Mouse (Mus musculus): ENCODE measurements around the gene Srpk2. TPM values are rescaled to one million over a fixed set of nuclear protein-coding genes. Genes with fewer than 3 reads are reported as not detected.
A peak's percentile ranks its signal among the peaks of the same experiment; 100 is the strongest.

The Srpk2 gene
- polyA plus RNA-seq, 1 experiment from 2014 or later: 96.6 TPM

DNA sequence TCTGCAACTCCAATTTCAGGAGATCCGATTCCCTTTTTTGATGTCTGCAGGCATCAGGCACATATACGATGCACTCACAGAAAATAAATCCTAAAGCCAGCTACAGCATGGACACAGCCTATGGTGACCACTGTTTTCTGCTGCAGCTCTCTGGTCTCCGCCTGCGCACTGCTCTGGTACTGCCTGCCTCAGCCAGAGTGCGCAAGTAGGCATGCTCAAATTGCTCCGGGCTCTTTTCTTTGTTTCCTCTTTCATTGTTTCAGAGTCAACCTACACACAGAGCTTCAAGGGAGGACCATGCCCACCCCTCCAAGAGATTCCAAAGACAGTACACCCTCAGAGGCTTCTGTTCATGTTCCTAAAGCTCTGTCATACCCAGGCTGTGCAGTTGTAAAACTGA lies 175.8 kb downstream of the Srpk2 start:
- 0 out of 2 replicates have a peak overlapping the region, but pooled peaks have one; percentile 3 for H3K27ac ChIP-seq

DNA sequence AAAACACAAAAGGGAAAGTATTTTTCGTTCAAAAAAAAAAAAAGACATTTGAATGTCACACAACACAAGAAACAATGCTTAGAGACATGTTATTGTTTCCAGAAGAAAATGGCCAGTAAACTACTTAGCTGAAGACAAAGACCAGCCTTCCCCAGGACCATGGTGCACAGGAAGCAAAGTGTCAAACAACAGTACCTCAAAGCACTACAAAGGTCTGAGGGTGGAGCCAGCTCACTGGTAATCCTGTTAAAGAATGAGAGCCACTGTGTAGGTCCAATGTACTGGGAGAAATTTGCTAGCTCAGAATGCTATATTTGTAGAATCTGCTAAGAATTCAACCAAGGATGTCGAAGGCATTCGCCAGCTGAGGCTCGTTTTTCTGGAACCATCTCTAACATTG lies 177.2 kb downstream of the Srpk2 start:
- H3K9ac ChIP-seq (replicated peaks): no peak overlapping the region
- WGBS: 70% methylated on average over 4 of the region's 4 CpGs
- H3K27me3 ChIP-seq: no peaks in the 10 kb centered on the region
- peaks cover 42% of the 10 kb centered on the region for H3K36me3 ChIP-seq
- no peak for ATAC-seq
- H3K4me3 ChIP-seq (replicated peaks): no peak overlapping the region
- no peaks in the 10 kb centered on the region; the same call in 1 of the 2 replicates for H3K9me3 ChIP-seq
- 0 out of 2 replicates have a peak overlapping the region, but pooled peaks have one; percentile 44 for H3K27ac ChIP-seq
- no peak overlapping the region for H3K4me2 ChIP-seq (replicated peaks)
- H3K4me1 ChIP-seq (replicated peaks): no peaks in the 10 kb centered on the region

More for the DNA sequence above, 175.8 kb downstream of the Srpk2 start:
- H3K27me3 ChIP-seq: no peaks in the 10 kb centered on the region
- 80% methylated on average over 6 of the region's 6 CpGs for whole genome bisulfite sequencing
- peaks cover 47% of the 10 kb centered on the region for H3K36me3 ChIP-seq
- H3K9me3 ChIP-seq: no peaks in the 10 kb centered on the region; the same call in 1 of the 2 replicates
- no peak overlapping the region for H3K9ac ChIP-seq (replicated peaks)
- no peak overlapping the region for H3K4me2 ChIP-seq (replicated peaks)
- ATAC-seq: peak; percentile 75; the same call in 1 of the 2 replicates
- H3K4me3 ChIP-seq (replicated peaks): no peak overlapping the region
- H3K4me1 ChIP-seq (replicated peaks): no peaks in the 10 kb centered on the region

- no peak for ATAC-seq
- Histone ChIP-seq H3K4me3 (replicated peaks) (no peak overlapping the region), H3K27ac (no peak overlapping the region), H3K4me1 (replicated peaks) (no peaks in the 10 kb centered on the region), H3K9ac (replicated peaks) (no peak overlapping the region), H3K4me2 (replicated peaks) (no peak overlapping the region), H3K27me3 (no peaks in the 10 kb centered on the region), H3K36me3 (peaks cover 53% of the 10 kb centered on the region), H3K9me3 (no peaks in the 10 kb centered on the region; the same call in 1 of the 2 replicates)
- 95% methylated on average over 3 of the region's 3 CpGs for WGBS
Measured at GRCm38 (mm10) chr5:23505578-23505977, 178.8 kb downstream of the Srpk2 start.

DNA sequence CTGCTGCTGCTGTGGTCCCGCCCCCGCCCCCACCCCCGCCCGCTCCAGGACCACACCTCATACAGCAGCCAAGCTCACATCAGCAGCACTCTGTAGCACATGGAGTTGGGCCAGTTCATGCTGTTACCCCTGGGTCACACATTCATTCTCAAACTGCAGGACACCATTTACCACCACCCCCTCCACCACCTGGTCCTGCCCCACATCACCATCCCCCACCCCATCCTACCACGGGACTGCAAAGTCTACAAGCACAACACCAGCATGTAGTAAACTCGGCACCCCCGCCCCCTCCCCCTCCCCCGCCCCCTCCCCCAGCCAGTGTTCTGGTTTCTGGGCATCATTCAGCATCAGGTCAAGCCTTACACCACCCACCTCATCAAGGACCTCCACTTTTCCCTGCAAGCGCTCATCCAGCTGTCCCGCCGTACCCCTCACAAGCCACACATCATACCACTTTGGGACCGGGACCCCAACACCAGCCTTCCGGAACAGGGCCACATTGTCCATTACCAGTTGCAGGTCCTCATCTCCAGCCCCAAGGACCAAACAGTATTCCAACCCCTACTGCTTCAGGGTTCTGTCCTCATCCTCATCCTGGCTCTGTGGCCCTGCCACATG lies 182.0 kb downstream of the Srpk2 start:
- H3K9ac ChIP-seq (replicated peaks): no peak overlapping the region
- no peaks in the 10 kb centered on the region for H3K4me1 ChIP-seq (replicated peaks)
- H3K27me3 ChIP-seq: no peaks in the 10 kb centered on the region
- H3K4me2 ChIP-seq (replicated peaks): no peak overlapping the region
- 84% methylated on average over 13 of the region's 13 CpGs for WGBS
- no peak overlapping the region for H3K27ac ChIP-seq
- H3K36me3 ChIP-seq: peaks cover 65% of the 10 kb centered on the region
- peak; percentile 57 for ATAC-seq
- H3K4me3 ChIP-seq (replicated peaks): no peak overlapping the region
- no peaks in the 10 kb centered on the region for H3K9me3 ChIP-seq

DNA sequence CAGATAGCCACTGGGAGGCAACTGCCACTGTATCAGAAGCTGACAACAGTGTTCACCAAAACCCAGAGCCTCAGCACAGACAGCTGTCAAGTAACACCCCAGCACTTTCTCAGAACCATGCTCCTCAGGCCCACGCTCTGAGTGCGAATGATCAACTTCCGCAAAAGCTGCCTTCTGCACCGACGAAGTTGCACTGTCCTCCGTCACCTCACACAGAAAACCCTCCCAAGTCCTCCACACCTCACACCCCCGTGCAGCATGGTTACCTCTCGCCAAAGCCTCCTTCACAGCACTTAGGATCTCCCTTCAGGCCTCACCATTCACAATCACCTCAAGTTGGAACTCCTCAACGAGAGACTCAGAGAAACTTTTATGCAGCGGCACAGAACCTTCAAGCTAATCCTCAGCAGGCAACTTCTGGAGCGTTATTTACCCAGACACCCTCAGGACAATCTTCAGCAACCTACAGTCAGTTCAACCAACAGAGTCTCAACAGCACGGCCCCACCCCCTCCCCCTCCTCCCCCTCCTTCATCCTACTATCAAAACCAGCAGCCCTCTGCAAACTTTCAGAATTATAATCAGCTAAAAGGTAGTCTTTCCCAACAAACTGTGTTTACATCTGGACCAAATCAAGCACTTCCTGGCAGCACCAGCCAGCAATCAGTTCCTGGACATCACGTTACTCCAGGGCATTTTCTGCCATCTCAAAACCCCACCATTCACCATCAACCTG lies 182.7 kb downstream of the Srpk2 start:
- Histone ChIP-seq H3K27ac (no peak overlapping the region), H3K36me3 (peaks cover 69% of the 10 kb centered on the region), H3K9ac (replicated peaks) (no peak overlapping the region), H3K9me3 (no peaks in the 10 kb centered on the region), H3K27me3 (no peaks in the 10 kb centered on the region), H3K4me3 (replicated peaks) (no peak overlapping the region), H3K4me2 (replicated peaks) (no peak overlapping the region), H3K4me1 (replicated peaks) (no peaks in the 10 kb centered on the region)
- peak; percentile 2; the same call in 1 of the 2 replicates for ATAC-seq
- WGBS: 84% methylated on average over 13 of the region's 13 CpGs

DNA sequence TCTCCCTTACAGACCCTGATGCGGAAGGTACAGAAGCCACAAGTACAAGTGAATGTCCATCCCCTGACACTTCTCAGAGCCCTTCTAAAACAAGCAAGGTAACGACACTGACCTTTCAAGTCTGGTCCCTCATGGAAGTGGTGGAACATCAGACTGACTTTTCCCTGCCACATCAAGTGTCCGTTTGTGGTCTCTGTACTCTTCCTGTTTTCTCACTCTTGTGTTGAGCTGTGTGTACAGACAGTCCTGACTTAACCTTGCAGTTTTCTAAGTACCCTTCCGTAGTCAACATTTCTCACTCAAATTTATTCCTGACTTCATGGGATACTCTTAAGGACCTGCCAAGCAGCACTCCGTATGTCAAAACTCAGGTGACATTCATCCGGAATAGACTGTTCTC lies 183.7 kb downstream of the Srpk2 start:
- H3K27me3 ChIP-seq: no peaks in the 10 kb centered on the region
- peaks cover 75% of the 10 kb centered on the region for H3K36me3 ChIP-seq
- no peaks in the 10 kb centered on the region for H3K4me1 ChIP-seq (replicated peaks)
- H3K9me3 ChIP-seq: no peaks in the 10 kb centered on the region
- no peak overlapping the region for H3K4me3 ChIP-seq (replicated peaks)
- no peak for ATAC-seq
- 92% methylated on average over 6 of the region's 6 CpGs for WGBS
- no peak overlapping the region for H3K4me2 ChIP-seq (replicated peaks)
- H3K27ac ChIP-seq: no peak overlapping the region
- no peak overlapping the region for H3K9ac ChIP-seq (replicated peaks)

DNA sequence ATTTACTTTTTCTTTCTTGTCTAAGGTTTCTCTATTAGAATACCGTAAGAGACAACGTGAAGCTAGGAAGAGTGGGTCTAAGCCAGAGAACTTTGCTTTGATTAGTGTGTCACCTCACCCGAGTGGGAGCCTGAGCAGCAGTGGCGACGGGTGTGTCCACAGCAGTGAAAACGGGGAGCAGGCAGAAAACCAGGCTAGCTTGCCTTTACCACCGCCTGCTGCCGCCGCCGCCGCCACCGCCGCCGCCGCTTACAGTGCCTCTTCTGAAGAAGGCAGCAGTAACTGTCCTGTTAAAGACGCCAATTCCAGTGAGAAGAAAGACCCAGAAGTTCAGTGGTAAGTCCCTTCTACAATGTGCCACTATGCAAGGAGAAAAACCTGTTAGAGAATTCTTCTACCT lies 185.2 kb downstream of the Srpk2 start:
- no peak for ATAC-seq

DNA sequence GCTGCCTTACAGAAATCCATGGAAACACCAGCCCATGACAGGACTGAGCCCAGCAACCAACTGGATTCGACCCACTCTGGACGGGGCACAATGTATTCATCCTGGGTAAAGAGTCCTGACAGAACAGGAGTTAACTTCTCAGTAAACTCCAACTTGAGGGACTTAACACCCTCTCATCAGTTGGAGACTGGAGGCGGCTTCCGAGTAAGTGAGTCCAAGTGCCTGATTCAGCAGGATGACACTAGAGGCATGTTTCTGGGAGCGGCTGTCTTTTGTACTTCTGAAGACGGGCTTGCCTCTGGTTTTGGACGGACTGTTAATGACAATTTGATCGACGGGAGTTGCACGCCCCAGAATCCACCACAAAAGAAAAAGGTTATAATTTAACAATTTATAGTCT lies 186.5 kb downstream of the Srpk2 start:
- no peaks in the 10 kb centered on the region for H3K9me3 ChIP-seq
- peaks cover 81% of the 10 kb centered on the region for H3K36me3 ChIP-seq
- no peak overlapping the region for H3K4me3 ChIP-seq (replicated peaks)
- H3K9ac ChIP-seq (replicated peaks): no peak overlapping the region
- no peak for ATAC-seq
- H3K27ac ChIP-seq: no peak overlapping the region
- 88% methylated on average over 10 of the region's 10 CpGs for WGBS
- no peak overlapping the region for H3K4me2 ChIP-seq (replicated peaks)
- no peaks in the 10 kb centered on the region for H3K27me3 ChIP-seq
- no peaks in the 10 kb centered on the region for H3K4me1 ChIP-seq (replicated peaks)

More for the DNA sequence above, 185.2 kb downstream of the Srpk2 start:
- Histone ChIP-seq H3K4me1 (replicated peaks) (no peaks in the 10 kb centered on the region), H3K4me3 (replicated peaks) (no peak overlapping the region), H3K4me2 (replicated peaks) (no peak overlapping the region), H3K9ac (replicated peaks) (no peak overlapping the region), H3K9me3 (no peaks in the 10 kb centered on the region), H3K27me3 (no peaks in the 10 kb centered on the region), H3K27ac (no peak overlapping the region), H3K36me3 (peaks cover 76% of the 10 kb centered on the region)
- 93% methylated on average over 16 of the region's 16 CpGs for WGBS

DNA sequence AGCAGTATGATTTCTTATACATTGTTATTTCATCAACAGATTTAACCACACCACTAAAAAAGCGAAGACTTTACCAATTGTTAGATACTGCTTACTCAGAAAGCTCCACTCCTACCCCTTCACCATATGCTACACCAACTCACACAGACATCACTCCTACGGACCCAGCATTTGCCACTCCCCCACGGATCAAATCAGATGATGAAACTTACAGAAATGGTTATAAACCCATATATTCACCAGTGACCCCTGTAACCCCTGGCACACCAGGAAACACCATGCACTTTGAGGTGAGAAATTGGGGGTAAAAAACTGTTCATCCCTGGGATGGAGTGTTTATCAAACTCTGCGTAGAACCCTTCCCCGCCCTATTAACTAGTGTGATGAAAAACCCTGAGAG lies 187.5 kb downstream of the Srpk2 start:
- 96% methylated on average over 5 of the region's 5 CpGs for WGBS
- peaks cover 80% of the 10 kb centered on the region for H3K36me3 ChIP-seq
- no peak overlapping the region for H3K27ac ChIP-seq
- no peak for ATAC-seq
- no peak overlapping the region for H3K4me3 ChIP-seq (replicated peaks)
- H3K9me3 ChIP-seq: no peaks in the 10 kb centered on the region
- H3K4me2 ChIP-seq (replicated peaks): no peak overlapping the region
- H3K9ac ChIP-seq (replicated peaks): no peak overlapping the region
- H3K27me3 ChIP-seq: no peaks in the 10 kb centered on the region
- H3K4me1 ChIP-seq (replicated peaks): no peaks in the 10 kb centered on the region

- H3K27ac ChIP-seq: no peak overlapping the region
- WGBS: 90% methylated on average over 3 of the region's 3 CpGs
- no peak overlapping the region for H3K4me2 ChIP-seq (replicated peaks)
- no peaks in the 10 kb centered on the region for H3K4me1 ChIP-seq (replicated peaks)
- H3K9me3 ChIP-seq: no peaks in the 10 kb centered on the region
- H3K4me3 ChIP-seq (replicated peaks): no peak overlapping the region
- no peak overlapping the region for H3K9ac ChIP-seq (replicated peaks)
- H3K27me3 ChIP-seq: no peaks in the 10 kb centered on the region
- no peak for ATAC-seq
- H3K36me3 ChIP-seq: peaks cover 77% of the 10 kb centered on the region
Measured at GRCm38 (mm10) chr5:23496396-23496795, 188.0 kb downstream of the Srpk2 start.

DNA sequence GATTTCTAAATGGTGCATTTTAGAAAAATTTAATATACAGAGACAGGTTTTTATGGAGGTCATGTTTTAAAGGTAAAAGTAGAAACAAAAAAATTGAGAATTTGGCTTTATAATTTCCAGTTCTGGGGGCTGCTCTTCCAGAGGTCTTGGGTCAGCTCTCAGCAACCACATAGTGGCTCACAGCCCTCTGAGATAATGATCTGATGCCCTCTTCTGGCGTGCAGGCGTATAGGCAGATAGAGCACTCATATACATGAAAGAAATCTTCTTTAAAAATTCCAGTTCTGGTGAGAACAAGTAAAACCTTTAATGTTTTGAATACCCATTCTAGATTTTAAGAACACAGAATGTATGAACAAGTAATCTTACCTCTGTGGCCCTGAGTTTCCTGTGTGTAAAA lies 193.6 kb downstream of the Srpk2 start:
- Histone ChIP-seq H3K4me2 (replicated peaks) (no peak overlapping the region), H3K9ac (replicated peaks) (no peak overlapping the region), H3K4me1 (replicated peaks) (no peaks in the 10 kb centered on the region), H3K36me3 (peaks cover 73% of the 10 kb centered on the region), H3K27me3 (no peaks in the 10 kb centered on the region), H3K4me3 (replicated peaks) (no peak overlapping the region), H3K9me3 (no peaks in the 10 kb centered on the region), H3K27ac (no peak overlapping the region)
- peak; percentile 75 for ATAC-seq
- 51% methylated on average over 2 of the region's 2 CpGs for WGBS

DNA sequence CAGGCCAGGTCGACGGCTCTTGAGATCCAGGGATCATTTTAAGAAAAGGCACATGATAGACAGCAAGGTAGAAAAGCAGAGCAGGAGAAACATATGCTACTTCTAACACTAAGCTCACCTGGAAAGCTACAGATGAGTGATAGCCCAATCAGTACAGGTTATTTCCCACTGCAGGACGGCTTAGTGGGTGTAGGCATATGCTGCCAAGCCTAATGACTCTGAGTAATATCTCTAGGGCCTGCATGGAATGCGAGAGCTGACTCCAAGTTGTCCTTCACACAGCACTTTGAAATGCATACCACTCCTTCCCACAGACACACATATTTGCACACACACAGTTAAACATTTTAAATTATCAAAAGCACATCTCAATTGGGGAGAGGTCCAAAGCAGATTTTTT lies 195.2 kb downstream of the Srpk2 start:
- no peak for ATAC-seq
- Histone ChIP-seq H3K27ac (no peak overlapping the region), H3K36me3 (peaks cover 74% of the 10 kb centered on the region), H3K27me3 (no peaks in the 10 kb centered on the region), H3K9ac (replicated peaks) (no peak overlapping the region), H3K4me3 (replicated peaks) (no peak overlapping the region), H3K4me1 (replicated peaks) (no peaks in the 10 kb centered on the region), H3K9me3 (no peaks in the 10 kb centered on the region), H3K4me2 (replicated peaks) (no peak overlapping the region)
- WGBS: 92% methylated on average over 4 of the region's 4 CpGs

All from midbrain, embryonic 13.5 days (tissue).